Mouse (Mus musculus): Measurements from ENCODE around the gene Mfsd2a.

DNA sequence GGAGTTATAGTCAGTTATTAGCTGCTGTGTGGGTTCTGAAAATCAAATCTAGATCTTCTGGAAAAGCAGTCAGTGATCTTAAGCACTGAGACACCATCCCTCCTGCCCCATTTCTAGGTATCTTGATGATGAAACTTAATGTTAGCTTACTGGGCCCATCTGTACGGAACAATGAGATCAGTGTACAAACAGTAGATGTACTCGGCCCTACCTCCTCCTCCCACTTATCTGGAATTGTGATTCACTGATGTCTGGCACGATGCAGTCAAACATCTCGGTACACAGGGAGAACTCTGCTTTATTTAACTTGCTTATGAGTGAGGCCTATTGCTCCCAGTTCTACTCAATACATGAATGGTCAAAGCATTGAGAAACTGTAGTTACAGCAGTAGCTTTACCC, 45.0 kb downstream of the Mfsd2a start:
- TF ChIP-seq TCF12 (IDR thresholded peaks at IDR 0.05; ENCODE audit: insufficient read depth, poor library complexity, severe bottlenecking) = no peak
- TF ChIP-seq MAX (IDR thresholded peaks at IDR 0.05; ENCODE audit: low read depth) = no peak
- no peak for TF ChIP-seq POLR2A (IDR thresholded peaks at IDR 0.05; ENCODE audit: insufficient read length, low read depth)
- no peak for TF ChIP-seq SRF (IDR thresholded peaks at IDR 0.05; ENCODE audit: control insufficient read depth, insufficient read length, low read depth)
- TF ChIP-seq POLR2AphosphoS2 (IDR thresholded peaks at IDR 0.05; ENCODE audit: insufficient read length, low read depth) = no peak
- no peak for TF ChIP-seq USF1 (IDR thresholded peaks at IDR 0.05; ENCODE audit: low read depth)
- TF ChIP-seq MYOG (IDR thresholded peaks at IDR 0.05; ENCODE audit: control insufficient read depth in 1 of 3, insufficient read depth in 1 of 3, insufficient read length in 2 of 3, low read depth in 2 of 3) = no peak
- no peak for TF ChIP-seq E2F4 (IDR thresholded peaks at IDR 0.05; ENCODE audit: insufficient read depth)

Measured in myocyte (in vitro differentiated cells).